Mouse (Mus musculus) myocyte (in vitro differentiated cells): Measurements from ENCODE around the gene Map3k1. TPM values are rescaled to one million over a fixed set of nuclear protein-coding genes. Genes with fewer than 3 reads are reported as not detected.

Experiments used
- H3K27me3 ChIP-seq: one replicate; pipeline ENCODE4 v1.6.1; 2011; ENCODE audit not compliant: control insufficient read depth, insufficient read depth, insufficient read length
- H3K36me3 ChIP-seq: one replicate; pipeline ENCODE4 v1.6.1; 2011; ENCODE audit not compliant: control insufficient read depth, insufficient read depth
- H3K4me2 ChIP-seq: one replicate; pipeline ENCODE4 v1.6.1; 2011; ENCODE audit warnings: low read depth, control low read depth
- H3K4me3 ChIP-seq: one replicate; pipeline ENCODE4 v1.5.1; 2011; ENCODE audit warnings: mild to moderate bottlenecking, control low read depth, moderate library complexity
- H3K79me2 ChIP-seq: one replicate; pipeline ENCODE4 v1.6.1; 2011; ENCODE audit not compliant: control insufficient read depth, insufficient read depth
- H3ac ChIP-seq: one replicate; pipeline ENCODE4 v1.6.1; 2011; ENCODE audit not compliant: control insufficient read depth, insufficient read length
- CEBPB ChIP-seq: IDR thresholded peaks from 2 replicates; pipeline ENCODE4 v1.6.1; 2011; ENCODE audit warnings: mild to moderate bottlenecking, moderate library complexity; ENCODE audit not compliant: poor library complexity, insufficient read depth, severe bottlenecking
- E2F4 ChIP-seq: IDR thresholded peaks from one replicate; pipeline ENCODE4 v1.6.1; 2011; ENCODE audit warnings: mild to moderate bottlenecking, control low read depth, moderate library complexity; ENCODE audit not compliant: insufficient read depth
- MAX ChIP-seq: IDR thresholded peaks from one replicate; pipeline ENCODE4 v1.6.1; 2011; ENCODE audit warnings: low read depth, mild to moderate bottlenecking, control low read depth
- MYOD1 ChIP-seq, 3 experiments: IDR thresholded peaks; one replicate each; pipeline ENCODE4 v1.6.1; 2011; ENCODE audit warnings: control low read depth in 2 of 3, low read depth in 2 of 3, mild to moderate bottlenecking in 2 of 3, moderate library complexity in 1 of 3; ENCODE audit not compliant: insufficient read length in 2 of 3, control insufficient read depth in 1 of 3
- MYOG ChIP-seq, 3 experiments: IDR thresholded peaks; one replicate each; pipeline ENCODE4 v1.6.1; 2011; ENCODE audit warnings: control low read depth in 2 of 3, low read depth in 2 of 3, mild to moderate bottlenecking in 2 of 3; ENCODE audit not compliant: insufficient read length in 2 of 3, control insufficient read depth in 1 of 3, insufficient read depth in 1 of 3
- POLR2A ChIP-seq: IDR thresholded peaks from one replicate; pipeline ENCODE4 v1.6.1; 2011; ENCODE audit warnings: low read depth, mild to moderate bottlenecking, control low read depth, moderate library complexity; ENCODE audit not compliant: insufficient read length
- POLR2AphosphoS2 ChIP-seq: IDR thresholded peaks from one replicate; pipeline ENCODE4 v1.6.1; 2011; ENCODE audit warnings: low read depth, control low read depth; ENCODE audit not compliant: insufficient read length
- REST ChIP-seq: IDR thresholded peaks from one replicate; pipeline ENCODE4 v1.6.1; 2011; ENCODE audit warnings: mild to moderate bottlenecking, control low read depth, moderate library complexity; ENCODE audit not compliant: insufficient read depth, insufficient read length
- SRF ChIP-seq: IDR thresholded peaks from one replicate; pipeline ENCODE4 v1.6.1; 2011; ENCODE audit warnings: low read depth; ENCODE audit not compliant: control insufficient read depth, insufficient read length
- TCF12 ChIP-seq: IDR thresholded peaks from one replicate; pipeline ENCODE4 v1.6.1; 2011; ENCODE audit warnings: mild to moderate bottlenecking, control low read depth; ENCODE audit not compliant: poor library complexity, insufficient read depth, severe bottlenecking
- TCF3 ChIP-seq: IDR thresholded peaks from one replicate; pipeline ENCODE4 v1.6.1; 2011; ENCODE audit warnings: low read depth, control low read depth; ENCODE audit not compliant: insufficient read length
- USF1 ChIP-seq: IDR thresholded peaks from one replicate; pipeline ENCODE4 v1.6.1; 2011; ENCODE audit warnings: low read depth, mild to moderate bottlenecking, control low read depth, moderate library complexity
- polyA plus RNA-seq: library from polyadenylated mRNA; unstranded; fragments of >200 nt; fragmentation: generic; extraction: Trizol; gene quantifications from one replicate; pipeline ENCODE4 v1.2.1, GENCODE M21; 2012; ENCODE audit warnings: missing spikeins

Gene Map3k1
- polyA plus RNA-seq, 1 experiment = 1.0 TPM

DNA sequence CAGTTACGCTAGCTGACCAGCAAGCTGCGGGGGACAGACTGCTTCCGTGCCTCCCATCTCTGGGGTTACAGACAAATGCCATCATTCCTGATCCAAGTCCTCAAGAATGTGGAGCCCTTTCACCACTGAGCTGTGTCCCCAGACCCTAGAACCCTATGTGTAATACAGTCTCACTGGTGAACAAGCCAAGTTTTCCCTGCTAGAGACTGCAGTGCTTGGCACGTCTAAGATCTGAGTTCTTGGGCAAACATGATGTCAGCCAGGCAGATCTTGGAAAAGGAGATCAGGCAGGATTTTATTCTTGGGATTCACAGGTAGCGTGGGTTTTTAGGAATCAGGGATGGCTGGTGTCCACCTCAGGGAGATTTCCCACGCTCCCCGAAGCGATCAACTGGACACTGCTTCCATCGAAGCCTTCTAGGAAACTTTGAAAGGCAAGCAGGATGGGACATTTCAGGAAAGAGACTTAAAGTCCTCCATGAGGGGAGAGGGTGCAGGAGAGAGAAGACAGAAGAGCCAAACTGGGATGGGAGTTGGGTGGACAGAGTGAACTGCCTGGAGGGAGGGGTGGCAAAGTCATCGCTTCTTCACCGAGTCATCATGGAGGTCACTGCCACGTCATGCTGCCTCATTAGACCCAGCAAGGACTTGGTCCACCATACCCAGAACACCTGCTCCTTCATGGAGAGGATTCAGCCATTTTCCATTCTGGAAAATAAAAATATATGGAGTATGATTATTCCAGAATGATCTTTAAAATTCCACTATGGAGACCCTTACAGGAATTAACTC, 41.4 kb upstream of the Map3k1 start:
- H3ac ChIP-seq = no peak overlapping the region
- no peaks in the 10 kb centered on the region for H3K79me2 ChIP-seq
- no peaks in the 10 kb centered on the region for H3K27me3 ChIP-seq
- no peak overlapping the region for H3K4me2 ChIP-seq
- TF ChIP-seq POLR2A = no peak
- no peak for TF ChIP-seq USF1
- TF ChIP-seq REST = no peak
- no peak for TF ChIP-seq TCF12
- TF ChIP-seq E2F4 = no peak
- no peak for TF ChIP-seq MYOG (IDR thresholded peaks at IDR 0.05; ENCODE audit: control insufficient read depth in 1 of 3, insufficient read depth in 1 of 3, insufficient read length in 2 of 3, low read depth in 2 of 3)
- TF ChIP-seq MAX = no peak
- TF ChIP-seq TCF3 = no peak
- TF ChIP-seq MYOD1 (IDR thresholded peaks at IDR 0.05; ENCODE audit: control insufficient read depth in 1 of 3, insufficient read length in 2 of 3, low read depth in 2 of 3) = no peak
- TF ChIP-seq CEBPB = no peak
- TF ChIP-seq POLR2AphosphoS2 = no peak
- no peak for TF ChIP-seq SRF
- no peak overlapping the region for H3K4me3 ChIP-seq
- H3K36me3 ChIP-seq = no peaks in the 10 kb centered on the region

DNA sequence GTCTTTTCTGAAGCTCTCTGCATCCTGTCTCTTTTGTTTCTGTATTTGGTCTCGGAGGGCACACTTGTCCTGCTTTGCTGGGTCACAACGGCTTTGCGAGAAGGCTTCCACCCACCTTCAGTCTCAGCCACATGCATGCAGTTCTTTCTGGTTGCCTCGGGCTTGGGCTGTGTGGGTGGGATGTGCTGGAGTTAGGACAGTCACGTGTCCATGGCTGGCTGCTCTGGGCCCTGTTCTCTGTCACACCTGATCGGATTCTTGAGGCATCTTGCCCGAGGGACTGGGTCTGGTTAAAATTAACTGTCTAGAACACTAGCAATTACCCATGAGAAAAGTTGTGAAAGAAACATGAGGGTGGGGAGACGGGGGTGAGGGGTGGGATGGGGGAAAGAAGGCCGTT, 36.7 kb upstream of the Map3k1 start:
- Histone ChIP-seq H3K36me3 (no peaks in the 10 kb centered on the region), H3K4me2 (no peak overlapping the region), H3ac (no peak overlapping the region), H3K79me2 (no peaks in the 10 kb centered on the region), H3K27me3 (no peaks in the 10 kb centered on the region), H3K4me3 (no peak overlapping the region)
- TF ChIP-seq SRF (no peak), TCF12 (no peak), MAX (no peak), POLR2AphosphoS2 (no peak), MYOD1 (IDR thresholded peaks at IDR 0.05; ENCODE audit: control insufficient read depth in 1 of 3, insufficient read length in 2 of 3, low read depth in 2 of 3) (no peak), USF1 (no peak), E2F4 (no peak), REST (no peak), MYOG (IDR thresholded peaks at IDR 0.05; ENCODE audit: control insufficient read depth in 1 of 3, insufficient read depth in 1 of 3, insufficient read length in 2 of 3, low read depth in 2 of 3) (no peak), TCF3 (no peak), POLR2A (no peak), CEBPB (no peak)

DNA sequence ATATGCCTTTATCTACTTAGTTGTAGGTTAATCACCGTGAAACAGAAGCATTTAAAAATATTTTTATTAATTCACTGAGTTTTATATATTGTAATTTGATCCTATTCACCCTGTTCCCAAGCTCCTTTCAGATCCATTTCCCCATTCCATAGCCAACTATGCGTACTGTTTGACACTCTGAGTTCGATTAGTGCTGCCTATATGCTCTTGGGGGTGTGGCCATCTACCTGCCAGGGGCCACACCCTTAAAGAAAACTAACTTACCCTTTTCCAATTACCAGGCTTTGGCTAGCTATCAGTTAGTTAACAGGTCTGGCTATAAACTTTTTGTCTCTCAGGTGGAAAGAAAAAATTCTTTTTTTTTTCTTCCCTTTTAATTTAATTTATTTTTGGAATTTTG, 35.5 kb upstream of the Map3k1 start:
- no peak overlapping the region for H3ac ChIP-seq
- H3K79me2 ChIP-seq = no peaks in the 10 kb centered on the region
- no peak overlapping the region for H3K4me3 ChIP-seq
- no peak overlapping the region for H3K4me2 ChIP-seq
- H3K27me3 ChIP-seq = no peaks in the 10 kb centered on the region
- H3K36me3 ChIP-seq = no peaks in the 10 kb centered on the region
- TF ChIP-seq MYOG (IDR thresholded peaks at IDR 0.05; ENCODE audit: control insufficient read depth in 1 of 3, insufficient read depth in 1 of 3, insufficient read length in 2 of 3, low read depth in 2 of 3) (no peak), POLR2A (no peak), SRF (no peak), USF1 (no peak), TCF12 (no peak), CEBPB (no peak), MAX (no peak), E2F4 (no peak), TCF3 (no peak), MYOD1 (IDR thresholded peaks at IDR 0.05; ENCODE audit: control insufficient read depth in 1 of 3, insufficient read length in 2 of 3, low read depth in 2 of 3) (no peak)

DNA sequence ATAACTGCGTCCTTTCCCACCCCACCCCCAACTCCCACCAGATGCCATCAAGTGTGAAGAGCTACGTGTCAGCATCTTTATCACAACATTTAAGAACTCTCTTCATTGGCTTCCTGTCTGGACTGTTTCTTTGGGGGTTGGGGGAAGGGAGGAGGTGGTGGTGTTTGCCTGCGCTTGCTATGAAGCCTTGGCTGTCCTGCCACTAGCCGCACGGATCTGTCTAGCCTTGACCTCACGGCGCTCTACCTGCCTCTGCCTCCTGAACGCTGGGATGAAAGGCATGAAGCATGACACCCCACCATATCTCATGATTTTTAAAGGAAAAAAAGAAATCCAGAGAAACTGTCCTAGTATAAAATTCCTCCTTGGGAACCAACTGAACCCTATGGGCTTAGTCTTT, 27.0 kb upstream of the Map3k1 start:
- TF ChIP-seq TCF3 (no peak), POLR2AphosphoS2 (no peak), E2F4 (no peak), MAX (no peak), TCF12 (no peak), CEBPB (no peak), USF1 (no peak), REST (no peak), SRF (no peak), MYOG (IDR thresholded peaks at IDR 0.05; ENCODE audit: control insufficient read depth in 1 of 3, insufficient read depth in 1 of 3, insufficient read length in 2 of 3, low read depth in 2 of 3) (no peak), MYOD1 (IDR thresholded peaks at IDR 0.05; ENCODE audit: control insufficient read depth in 1 of 3, insufficient read length in 2 of 3, low read depth in 2 of 3) (no peak), POLR2A (no peak)
- no peaks in the 10 kb centered on the region for H3K27me3 ChIP-seq
- H3K4me2 ChIP-seq = no peak overlapping the region
- H3K4me3 ChIP-seq = no peak overlapping the region
- H3K36me3 ChIP-seq = no peaks in the 10 kb centered on the region
- H3ac ChIP-seq = no peak overlapping the region
- H3K79me2 ChIP-seq = no peaks in the 10 kb centered on the region
